Mouse (Mus musculus) neural tube, embryonic 15.5 days (tissue): ENCODE measurements at regions not wholly inside any gene's neighbourhood (a gene's known extent, or its start where the extent isn't known, plus 50 kb on each side); places are given as distances from the start of the nearest gene placed in this dataset.

ENCODE experiments used
- ATAC-seq: fragments of 200-750 bp; cut with Nextera tagmentation; 2 replicates; pipeline ENCODE4 v1.8.0; 2017; ENCODE audit warnings: mild to moderate bottlenecking, moderate TSS enrichment, moderate library complexity; ENCODE audit not compliant: low FRiP score
- H3K27ac ChIP-seq: fragments of 300-500 bp; sonication (generic); replicated peaks from 2 replicates; pipeline ENCODE4 v1.5.1; 2015; ENCODE audit warnings: mild to moderate bottlenecking, inconsistent platforms
- H3K27me3 ChIP-seq: fragments of 300-500 bp; sonication (generic); replicated peaks from 2 replicates; pipeline ENCODE4 v1.6.1; 2015; ENCODE audit warnings: inconsistent platforms
- H3K36me3 ChIP-seq: fragments of 300-500 bp; sonication (generic); 2 replicates; pipeline ENCODE4 v1.6.1; 2015; ENCODE audit warnings: inconsistent platforms
- H3K4me1 ChIP-seq: fragments of 300-500 bp; sonication (generic); 2 replicates; pipeline ENCODE4 v1.6.1; 2015; ENCODE audit warnings: inconsistent platforms
- H3K4me2 ChIP-seq: fragments of 300-500 bp; sonication (generic); 2 replicates; pipeline ENCODE4 v1.6.1; 2015; ENCODE audit warnings: inconsistent platforms, mild to moderate bottlenecking, moderate library complexity
- H3K4me3 ChIP-seq: fragments of 300-500 bp; sonication (generic); replicated peaks from 2 replicates; pipeline ENCODE4 v1.5.1; 2015; ENCODE audit warnings: mild to moderate bottlenecking, inconsistent platforms
- H3K9ac ChIP-seq: fragments of 300-500 bp; sonication (generic); replicated peaks from 2 replicates; pipeline ENCODE4 v1.6.1; 2015; ENCODE audit warnings: mild to moderate bottlenecking, inconsistent platforms
- H3K9me3 ChIP-seq: fragments of 300-500 bp; sonication (generic); replicated peaks from 2 replicates; pipeline ENCODE4 v1.6.1; 2016; ENCODE audit warnings: inconsistent platforms
- WGBS: fragments of 180-500 bp; shearing (Covaris S2); methylation state at CpG from one replicate; pipeline ENCODE4 v1.1.7; 2015; ENCODE audit warnings: mixed read lengths; 5-methylcytosine and 5-hydroxymethylcytosine counted together

DNA sequence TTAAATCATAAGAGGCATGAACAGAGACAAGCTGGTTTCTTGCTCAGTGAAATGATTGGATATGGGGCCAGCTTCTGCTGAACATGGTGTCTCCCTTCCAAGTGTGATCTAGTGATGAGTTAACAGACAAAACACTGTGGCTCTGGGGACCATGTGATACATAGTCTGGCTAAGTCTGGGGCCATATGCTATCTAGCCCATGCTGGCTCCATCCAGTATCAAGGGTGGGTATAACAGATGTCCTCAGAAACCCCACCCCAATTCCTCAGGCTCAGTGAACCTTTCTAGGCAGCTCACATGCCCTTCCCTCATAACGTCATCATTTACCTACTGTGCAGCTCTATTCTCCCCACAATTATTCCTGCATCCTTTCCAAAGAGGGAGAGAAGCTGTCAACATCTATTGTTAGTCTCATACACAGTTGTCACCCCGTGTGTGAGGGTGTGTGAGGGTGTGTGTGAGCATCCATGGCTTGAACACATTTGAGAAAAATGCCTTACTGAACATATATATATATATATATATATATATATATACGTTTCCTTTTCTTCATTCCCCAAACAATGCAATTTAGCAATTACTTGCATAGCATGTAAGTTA, 73.9 kb upstream of the Wscd1 start:
- no peak overlapping the region for H3K4me3 ChIP-seq
- H3K9ac ChIP-seq = no peak overlapping the region
- 68% methylated on average over 3 of the region's 3 CpGs for WGBS
- H3K4me1 ChIP-seq = peaks cover 6% of the 10 kb centered on the region; the same call in 1 of the 2 replicates
- no peaks in the 10 kb centered on the region for H3K9me3 ChIP-seq
- ATAC-seq = no peak
- no peaks in the 10 kb centered on the region for H3K36me3 ChIP-seq
- no peak overlapping the region for H3K4me2 ChIP-seq
- no peaks in the 10 kb centered on the region for H3K27me3 ChIP-seq
- H3K27ac ChIP-seq = no peak overlapping the region

GRCm38 (mm10) chr11:71697017-71697416, 52.7 kb upstream of the Wscd1 start:
- no peaks in the 10 kb centered on the region for H3K4me1 ChIP-seq
- no peaks in the 10 kb centered on the region for H3K36me3 ChIP-seq
- no peak for ATAC-seq
- H3K9ac ChIP-seq = no peak overlapping the region
- no peak overlapping the region for H3K4me3 ChIP-seq
- WGBS = 48% methylated on average over 3 of the region's 3 CpGs
- H3K27ac ChIP-seq = no peak overlapping the region
- no peaks in the 10 kb centered on the region for H3K27me3 ChIP-seq
- no peak overlapping the region for H3K4me2 ChIP-seq
- no peaks in the 10 kb centered on the region for H3K9me3 ChIP-seq

DNA sequence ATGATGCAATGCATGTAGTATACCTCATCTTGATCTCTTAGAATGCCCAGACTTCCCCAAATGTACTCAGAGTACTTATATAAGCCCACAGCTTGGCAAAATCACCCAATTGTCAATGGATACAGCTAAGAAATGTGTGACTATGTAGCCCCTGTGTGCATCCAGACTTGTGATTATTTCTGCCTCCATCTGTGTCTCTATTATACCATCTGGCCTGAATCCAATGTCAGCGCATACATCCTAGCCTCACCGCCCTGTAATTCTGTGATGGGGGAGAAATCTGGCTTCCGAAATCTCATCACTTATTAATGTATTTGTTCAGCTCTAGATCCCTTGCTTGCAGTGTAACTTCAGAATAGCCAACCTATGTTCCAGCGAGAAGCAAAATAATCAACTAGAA, 50.9 kb upstream of the Wscd1 start:
- Histone ChIP-seq H3K27me3 (no peaks in the 10 kb centered on the region), H3K4me3 (no peak overlapping the region), H3K9ac (no peak overlapping the region), H3K36me3 (no peaks in the 10 kb centered on the region), H3K4me1 (no peaks in the 10 kb centered on the region), H3K9me3 (no peaks in the 10 kb centered on the region), H3K27ac (no peak overlapping the region), H3K4me2 (no peak overlapping the region)
- no peak for ATAC-seq
- WGBS = 76% methylated on average over 4 of the region's 4 CpGs
